In the genomic region with DNA sequence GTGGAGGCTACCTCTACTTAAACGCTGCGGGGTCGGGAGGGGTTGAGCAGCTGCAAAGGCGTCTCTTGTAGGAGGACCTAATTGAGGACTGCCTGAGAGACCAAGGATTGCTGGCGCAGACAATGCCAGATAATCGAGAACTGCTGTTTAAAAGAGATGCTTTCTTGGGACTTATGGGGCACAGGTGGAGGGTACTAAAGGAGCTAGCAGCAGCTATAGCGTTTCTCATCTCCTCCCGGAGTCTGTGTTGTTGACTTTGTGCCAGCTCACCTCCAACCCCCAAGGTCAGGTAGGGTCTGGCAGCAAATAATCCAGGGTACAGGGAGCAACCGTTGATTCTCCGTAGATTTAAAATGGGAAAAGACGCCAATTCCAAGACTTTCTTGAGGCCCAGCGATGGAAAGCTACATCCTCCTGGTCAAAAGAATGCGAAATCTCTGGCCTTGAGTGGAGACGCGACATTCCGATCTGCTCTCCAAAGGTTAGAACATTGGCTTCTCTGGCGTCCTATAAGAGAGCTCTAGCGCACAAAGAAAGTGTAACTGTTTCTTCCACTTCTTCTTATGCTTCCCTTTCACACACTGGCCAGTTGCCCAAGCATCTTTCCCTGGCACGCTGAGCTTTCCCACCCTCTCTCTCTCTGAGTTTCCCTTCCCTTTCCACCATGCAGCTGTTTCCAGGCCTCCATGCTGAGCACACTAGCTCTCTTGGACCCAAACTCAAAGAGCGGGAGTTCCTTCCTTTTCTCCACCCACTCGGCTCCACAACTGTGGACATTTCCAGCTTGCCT, we compare ENCODE assay signal across 11 mouse cellular contexts.
DNase-seq lines count a peak whose midpoint lies in the region; ATAC-seq and TF ChIP-seq lines count a peak whose summit lies in the region.
"Had no signal": no experiment of that assay in that cellular context is flagged by ENCODE, and none has a peak within 500 bp of the region (broad histone marks: within the 10 kb centered on the region; RNA-seq: fewer than 3 reads in every experiment).

No protein-coding gene starts in this region.

- no peaks in the 10 kb centered on the region for H3K4me1 ChIP-seq in kidney, adult 2 months (ENCODE audit: control insufficient read depth, insufficient read depth, low read length)
- no peaks in the 10 kb centered on the region for H3K4me1 ChIP-seq in kidney, embryonic 14.5 days (ENCODE audit: control insufficient read depth, insufficient read depth, low read length)
- H3K4me1 ChIP-seq in heart, postnatal 0 days (ENCODE audit: control insufficient read depth, insufficient read depth): no peaks in the 10 kb centered on the region
- no peaks in the 10 kb centered on the region for H3K4me1 ChIP-seq in forebrain, postnatal 0 days (ENCODE audit: insufficient read depth)
- H3K4me1 ChIP-seq: limb, embryonic 15.5 days had no signal

- peak; percentile 5 for DNase-seq in kidney, adult 2 months
- DNase-seq in gastrocnemius, adult 18-20 months (ENCODE audit: low spot score): peak; percentile 62
- peak; percentile 34 for DNase-seq in heart, postnatal 0 days (ENCODE audit: low spot score)
- DNase-seq in thymus, postnatal 14 days: no peak
- DNase-seq in forebrain, postnatal 0 days: no peak
- DNase-seq in spleen, adult 18-20 months: no peak
- DNase-seq: kidney, adult 9 months; thymus, postnatal 36 days had no signal

- no peak for TF ChIP-seq POLR2A in kidney, adult 2 months (IDR thresholded peaks at IDR 0.05; ENCODE audit: low read depth, low read length)

- TF ChIP-seq CTCF in kidney, adult 2 months (conservative IDR thresholded peaks at IDR 0.05; ENCODE audit: insufficient read depth, insufficient read length, low read depth, low read length): no peak
- TF ChIP-seq CTCF in heart, postnatal 0 days (IDR thresholded peaks at IDR 0.05; ENCODE audit: low read depth): no peak
- TF ChIP-seq CTCF in forebrain, postnatal 0 days (IDR thresholded peaks at IDR 0.05; ENCODE audit: low read depth): no peak

- H3K27me3 ChIP-seq in kidney, adult 2 months (replicated peaks; ENCODE audit: control insufficient read depth, insufficient read depth, low read length): no peaks in the 10 kb centered on the region
- no peaks in the 10 kb centered on the region for H3K27me3 ChIP-seq in kidney, embryonic 14.5 days (ENCODE audit: control insufficient read depth, insufficient read depth, low read length)
- no peaks in the 10 kb centered on the region for H3K27me3 ChIP-seq in heart, postnatal 0 days (ENCODE audit: control insufficient read depth, insufficient read depth, low read length)
- no peaks in the 10 kb centered on the region for H3K27me3 ChIP-seq in forebrain, postnatal 0 days (ENCODE audit: insufficient read depth, low read length)
- H3K27me3 ChIP-seq: limb, embryonic 15.5 days had no signal

- no peak overlapping the region for H3K4me2 ChIP-seq in kidney, embryonic 14.5 days (replicated peaks; ENCODE audit: low read depth, low read length)
- H3K4me2 ChIP-seq in heart, postnatal 0 days (ENCODE audit: low read depth, low read length): no peak overlapping the region
- no peak overlapping the region for H3K4me2 ChIP-seq in forebrain, postnatal 0 days (ENCODE audit: low read depth)
- H3K4me2 ChIP-seq: limb, embryonic 15.5 days had no signal

- no peak for ATAC-seq in kidney, embryonic 14.5 days (ENCODE audit: low FRiP score, low TSS enrichment)
- ATAC-seq in heart, postnatal 0 days (ENCODE audit: insufficient read depth, low read depth): peak; percentile 33; the same call in 1 of the 2 replicates
- peak; percentile 97 for ATAC-seq in megakaryocyte, adult 5-6 weeks (ENCODE audit: poor library complexity, severe bottlenecking)
- no peak for ATAC-seq in forebrain, postnatal 0 days

- H3K9me3 ChIP-seq in kidney, embryonic 14.5 days (ENCODE audit: control insufficient read depth, low read length): no peaks in the 10 kb centered on the region
- no peaks in the 10 kb centered on the region for H3K9me3 ChIP-seq in heart, postnatal 0 days (replicated peaks; ENCODE audit: control insufficient read depth, low read length)
- no peaks in the 10 kb centered on the region for H3K9me3 ChIP-seq in forebrain, postnatal 0 days (ENCODE audit: low read length)
- H3K9me3 ChIP-seq: limb, embryonic 15.5 days had no signal

- 88% methylated on average over 21 of the region's 21 CpGs for WGBS in kidney, adult 2 months
- 94% methylated on average over 21 of the region's 21 CpGs for WGBS in kidney, embryonic 14.5 days
- WGBS in heart, postnatal 0 days: 82% methylated on average over 21 of the region's 21 CpGs
- 90% methylated on average over 21 of the region's 21 CpGs for WGBS in forebrain, postnatal 0 days

- no peak for TF ChIP-seq EP300 in heart, postnatal 0 days (IDR thresholded peaks at IDR 0.05; ENCODE audit: low read depth)

- no peak overlapping the region for H3K27ac ChIP-seq in kidney, adult 2 months (ENCODE audit: insufficient read depth, low read depth, low read length)
- H3K27ac ChIP-seq in kidney, embryonic 14.5 days (ENCODE audit: low read depth, low read length): no peak overlapping the region
- H3K27ac ChIP-seq in heart, postnatal 0 days (ENCODE audit: low read depth): no peak overlapping the region
- no peak overlapping the region for H3K27ac ChIP-seq in forebrain, postnatal 0 days (ENCODE audit: low read depth, low read length)
- H3K27ac ChIP-seq: limb, embryonic 15.5 days had no signal

- H3K4me3 ChIP-seq in kidney, adult 2 months (ENCODE audit: insufficient read depth, low read depth, low read length): no peak overlapping the region
- H3K4me3 ChIP-seq in kidney, embryonic 14.5 days (ENCODE audit: low read length): no peak overlapping the region
- no peak overlapping the region for H3K4me3 ChIP-seq in heart, postnatal 0 days (ENCODE audit: low read depth, low read length)
- no peak overlapping the region for H3K4me3 ChIP-seq in forebrain, postnatal 0 days (ENCODE audit: low read depth, low read length)
- H3K4me3 ChIP-seq: limb, embryonic 15.5 days had no signal

- H3K36me3 ChIP-seq in kidney, adult 2 months (ENCODE audit: control insufficient read depth, insufficient read depth, low read length): no peaks in the 10 kb centered on the region
- no peaks in the 10 kb centered on the region for H3K36me3 ChIP-seq in kidney, embryonic 14.5 days (ENCODE audit: control insufficient read depth, insufficient read depth, low read length)
- H3K36me3 ChIP-seq in heart, postnatal 0 days (replicated peaks; ENCODE audit: control insufficient read depth, insufficient read depth, low read length): no peaks in the 10 kb centered on the region
- no peaks in the 10 kb centered on the region for H3K36me3 ChIP-seq in forebrain, postnatal 0 days (ENCODE audit: insufficient read depth)
- H3K36me3 ChIP-seq: limb, embryonic 15.5 days had no signal

- H3K9ac ChIP-seq in kidney, embryonic 14.5 days (ENCODE audit: low read depth, low read length): no peak overlapping the region
- no peak overlapping the region for H3K9ac ChIP-seq in heart, postnatal 0 days (replicated peaks; ENCODE audit: low read depth, low read length)
- no peak overlapping the region for H3K9ac ChIP-seq in forebrain, postnatal 0 days
- H3K9ac ChIP-seq: limb, embryonic 15.5 days had no signal

Comparison
In these comparisons a context has a peak if more than half of its experiments do, and no peak if none do; other contexts are left out.
1. DNase-seq: peak in kidney, adult 2 months (single experiment), gastrocnemius, adult 18-20 months (single experiment) and heart, postnatal 0 days (single experiment); none in thymus, postnatal 14 days (single experiment), forebrain, postnatal 0 days (single experiment) and spleen, adult 18-20 months (0 of 2).
2. ATAC-seq: peak in heart, postnatal 0 days (single experiment) and megakaryocyte, adult 5-6 weeks (single experiment); none in kidney, embryonic 14.5 days (single experiment) and forebrain, postnatal 0 days (single experiment).